Mouse (Mus musculus) CD4-positive, CD25-positive, alpha-beta regulatory T cell, adult 2 months (primary cell): Measurements from ENCODE around the gene Nps.
"Not testable (repeated sequence)": the region's sequence is repeated elsewhere in the genome, so short reads cannot be mapped to it uniquely, and the experiment has no call there.

Source experiments
- DNase-seq: peaks from one replicate; pipeline ENCODE4 v3.0.0-alpha.2; 2012; ENCODE audit warnings: low read depth, low spot score

Gene Nps

DNA sequence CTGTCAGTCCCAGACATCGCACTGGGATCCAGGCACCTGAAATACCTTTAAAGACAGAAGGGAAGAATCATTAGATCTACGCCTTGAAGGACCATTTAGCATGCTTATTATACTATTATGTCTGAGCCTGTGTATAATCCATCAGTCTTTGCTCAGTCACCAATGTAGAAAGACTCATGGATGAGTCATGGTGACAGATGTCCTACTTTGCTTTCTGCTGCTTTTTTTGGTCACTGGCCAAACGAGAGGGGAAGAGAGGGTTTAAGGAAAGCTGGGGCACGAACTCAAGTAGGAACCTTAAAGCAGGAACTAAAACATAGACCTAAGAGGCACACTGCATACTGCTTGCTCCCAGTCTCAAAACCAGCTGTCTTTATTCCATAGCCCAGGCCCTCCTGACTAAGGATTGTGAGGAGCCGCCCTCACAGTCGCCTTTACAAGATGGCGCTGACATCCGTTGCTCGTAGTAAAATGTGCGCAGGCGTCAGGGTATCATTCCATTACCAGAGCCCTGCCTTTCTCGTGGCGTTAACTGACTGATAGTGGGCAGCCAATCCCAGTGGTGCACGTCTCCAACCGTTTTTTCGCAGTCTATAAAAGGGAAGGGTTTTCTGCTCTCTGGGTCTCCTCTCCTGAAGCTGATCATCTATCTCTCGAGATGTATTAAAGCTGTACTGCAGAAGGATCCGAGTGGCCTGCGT, at the start of gene Nps:
Nps (plus strand) TSS at position 651 of the 701 bp plus-strand sequence.
- DNase-seq, result not testable (repeated sequence)

DNA sequence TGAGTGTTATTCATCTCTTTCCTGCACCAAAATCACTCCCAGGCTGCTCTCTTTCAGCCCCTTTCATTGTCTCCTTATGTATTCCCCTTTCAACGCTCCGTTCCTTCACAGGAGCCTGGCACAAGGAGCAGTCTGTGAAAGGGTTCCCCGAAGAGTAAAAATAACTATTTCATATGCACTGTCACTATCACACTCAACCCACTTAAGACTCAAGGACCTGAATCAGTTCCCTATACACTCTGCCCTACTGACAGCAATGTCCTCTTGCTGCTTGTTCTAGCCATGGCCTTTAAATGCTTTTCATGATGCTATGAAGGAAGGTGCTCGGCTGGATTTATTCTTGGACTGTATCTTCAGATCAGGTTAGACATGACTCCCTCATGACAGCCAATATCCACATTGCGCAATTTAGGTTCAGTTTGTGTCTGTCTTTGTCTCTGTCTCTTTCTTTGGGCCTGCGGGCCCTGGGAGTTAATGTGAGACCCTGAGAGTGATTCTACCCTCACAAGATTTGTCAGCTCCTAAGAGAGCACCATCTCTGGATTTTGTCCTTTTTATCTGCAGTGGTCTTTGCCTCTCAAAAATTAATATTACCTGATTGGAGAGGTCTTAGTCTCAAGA, 49.4 kb upstream of the Nps start:
- DNase-seq, result no peak

DNA sequence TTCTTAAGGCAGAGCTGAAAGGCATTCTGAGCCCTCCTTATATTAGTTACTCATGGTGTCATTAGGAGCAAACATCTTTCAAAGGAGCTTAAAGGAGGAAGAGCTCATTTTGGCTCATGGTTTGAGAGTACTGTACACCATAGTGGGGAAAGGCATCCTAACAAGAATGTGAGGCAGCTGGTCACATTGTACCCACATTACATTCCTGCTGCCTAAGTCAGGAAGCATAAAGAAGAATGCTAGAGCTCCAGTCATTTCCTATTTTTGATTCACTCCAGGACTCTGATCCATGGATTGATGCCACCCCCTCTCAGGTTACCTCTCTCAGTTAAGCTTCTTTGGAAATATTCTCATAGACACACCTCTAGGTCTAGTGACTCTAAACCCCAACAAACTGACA, 48.2 kb upstream of the Nps start:
- DNase-seq, result no peak

DNA sequence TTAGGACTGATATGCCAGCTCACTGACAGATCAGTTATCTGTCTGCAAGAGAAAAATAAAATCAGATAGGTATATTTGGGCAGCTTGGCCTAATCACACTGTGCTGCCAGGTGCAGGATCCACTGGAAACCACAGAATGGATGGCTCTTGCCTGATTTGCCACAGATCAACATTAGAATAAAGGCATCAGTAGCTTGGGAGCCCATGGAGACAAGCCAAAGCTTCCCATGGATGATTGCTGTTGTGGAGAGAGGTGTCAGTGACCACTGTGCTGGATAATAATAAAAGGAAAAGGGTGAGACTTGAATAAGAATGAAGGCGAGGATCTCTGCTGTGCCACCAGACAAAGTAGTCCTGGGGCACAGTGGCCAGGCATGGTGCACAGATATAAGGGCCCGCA, 47.7 kb upstream of the Nps start:
- no peak for DNase-seq

DNA sequence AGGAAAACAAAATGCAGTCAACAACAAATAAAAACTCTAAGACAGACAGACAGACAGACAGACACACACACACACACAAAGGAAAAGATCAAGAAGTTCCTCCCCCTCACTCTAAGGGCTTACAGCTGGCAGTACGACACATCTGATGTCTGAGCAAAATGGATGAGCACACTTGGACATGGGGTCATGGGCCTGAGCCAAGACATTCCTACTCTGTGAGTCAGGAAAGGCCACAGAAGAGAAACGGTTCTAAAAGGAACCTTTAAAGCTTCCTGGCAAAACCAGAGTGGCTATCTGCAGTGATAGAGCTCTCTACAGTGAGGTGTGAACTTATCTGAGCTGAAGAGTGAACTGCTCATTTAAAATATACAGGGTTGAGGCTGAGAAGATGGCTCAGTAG, 46.0 kb upstream of the Nps start:
- DNase-seq, result no peak

DNA sequence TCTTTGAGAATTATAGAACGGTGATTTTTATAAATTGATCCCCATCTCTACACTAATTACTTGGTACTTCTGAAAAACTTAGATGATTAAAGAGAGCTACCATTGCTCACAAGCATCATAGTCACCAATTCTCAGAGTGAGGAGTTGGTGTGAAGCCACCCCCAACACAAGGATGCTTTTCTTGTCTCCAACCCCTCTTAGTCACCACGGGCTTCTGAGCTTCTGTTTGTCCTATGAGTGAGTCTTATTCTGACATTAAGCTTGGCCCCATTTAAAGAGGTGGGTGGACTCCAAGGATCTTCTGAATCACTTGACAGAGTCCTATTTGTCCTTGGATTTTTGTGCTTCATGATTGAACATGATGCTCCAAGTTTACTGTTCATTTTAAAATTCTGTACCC, 37.0 kb upstream of the Nps start:
- DNase-seq, result no peak

DNA sequence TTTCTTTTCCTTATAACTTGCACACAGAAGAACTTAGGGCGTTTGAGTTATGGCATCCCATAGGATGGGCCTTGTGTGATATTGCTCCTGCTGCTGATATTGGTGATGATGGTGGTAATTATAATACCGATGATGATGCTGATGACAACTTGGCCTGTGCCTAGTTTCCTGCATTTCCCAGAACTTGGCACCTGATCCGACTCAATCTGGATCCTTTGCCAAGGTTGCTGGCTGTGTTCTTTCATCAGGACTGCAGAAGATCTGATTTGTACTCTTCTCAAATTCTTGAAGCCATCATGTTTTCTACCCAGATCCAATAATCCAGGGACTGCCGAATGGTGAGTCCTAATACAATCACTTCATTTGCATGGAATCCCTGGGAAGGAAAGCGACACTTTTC, 32.5 kb upstream of the Nps start:
- no peak for DNase-seq

DNA sequence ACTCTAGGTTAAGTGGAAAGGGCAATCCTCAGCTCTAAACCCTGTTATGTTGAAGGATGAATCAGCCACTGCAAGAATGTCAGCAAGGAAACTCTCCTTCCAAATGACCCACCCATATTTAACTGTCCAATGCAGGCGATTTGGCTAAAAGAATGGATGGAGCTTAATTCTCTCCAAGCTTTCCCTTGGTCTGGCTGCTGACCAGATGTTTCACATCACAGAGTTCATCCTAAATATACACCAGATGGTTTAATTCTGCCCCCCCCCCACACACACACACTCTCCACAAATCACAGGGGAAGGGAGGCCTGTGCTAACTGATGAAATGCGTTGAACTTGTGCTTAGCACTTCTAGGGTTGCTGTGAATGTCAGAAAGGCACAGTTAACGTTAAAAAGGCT, 21.4 kb upstream of the Nps start:
- DNase-seq, result no peak

DNA sequence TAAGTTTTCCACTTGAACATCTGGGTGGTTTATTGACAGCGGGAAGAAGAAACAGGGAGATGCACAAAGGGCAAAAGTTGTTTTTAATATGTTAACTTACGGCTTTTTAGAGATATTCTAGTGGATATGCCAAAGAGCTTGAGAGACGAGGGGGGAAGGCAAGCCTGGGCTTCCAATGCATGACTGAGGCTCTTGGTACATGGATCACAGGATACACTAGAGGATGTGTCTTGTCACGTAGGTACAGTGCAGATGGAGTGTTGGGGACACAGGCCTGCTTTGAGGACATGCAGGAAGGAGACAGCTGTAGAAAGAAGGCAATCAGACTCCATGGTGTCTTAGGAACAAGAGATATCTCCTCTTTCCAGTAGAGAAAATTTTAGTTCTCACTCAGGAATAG, 19.1 kb upstream of the Nps start:
- DNase-seq, result no peak

DNA sequence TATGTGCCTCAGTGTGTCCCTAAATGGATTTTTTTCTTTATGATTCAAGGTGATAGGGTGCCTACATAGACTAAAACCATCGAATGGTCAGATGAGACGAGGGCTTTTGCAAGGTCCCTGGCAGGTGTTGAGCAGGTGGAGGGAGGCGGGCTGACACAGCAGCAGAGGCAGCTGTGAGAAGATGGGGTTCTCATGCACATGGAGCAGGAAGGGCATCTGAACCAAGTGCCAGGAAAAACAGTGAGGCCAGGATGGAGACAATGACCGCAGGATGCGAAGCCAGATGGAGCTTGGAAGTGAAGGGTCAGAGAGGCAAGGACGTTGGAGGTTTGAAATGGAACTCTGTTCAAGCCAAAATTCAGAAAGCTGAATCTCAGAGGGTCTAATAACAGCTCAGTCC, 18.5 kb upstream of the Nps start:
- no peak for DNase-seq

DNA sequence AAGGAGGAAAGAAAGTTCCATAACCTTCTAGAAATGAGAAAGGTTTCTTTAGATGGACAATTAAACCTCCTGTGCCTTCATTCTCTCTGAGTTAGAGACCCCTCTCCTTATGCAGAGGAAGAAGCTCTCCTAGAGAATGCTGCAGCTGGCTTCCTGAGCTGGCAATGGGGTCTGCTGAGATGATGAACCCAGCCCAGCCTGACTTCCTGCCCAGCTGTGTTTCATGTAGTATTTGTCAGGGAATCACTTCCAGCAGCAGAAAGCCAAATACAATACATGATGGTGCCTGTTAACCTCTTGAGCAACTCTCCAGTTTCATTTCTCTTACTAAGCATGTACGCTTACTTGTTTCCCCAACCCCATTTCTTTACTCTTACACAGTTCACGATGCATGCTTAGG, 17.9 kb upstream of the Nps start:
- DNase-seq, result no peak

DNA sequence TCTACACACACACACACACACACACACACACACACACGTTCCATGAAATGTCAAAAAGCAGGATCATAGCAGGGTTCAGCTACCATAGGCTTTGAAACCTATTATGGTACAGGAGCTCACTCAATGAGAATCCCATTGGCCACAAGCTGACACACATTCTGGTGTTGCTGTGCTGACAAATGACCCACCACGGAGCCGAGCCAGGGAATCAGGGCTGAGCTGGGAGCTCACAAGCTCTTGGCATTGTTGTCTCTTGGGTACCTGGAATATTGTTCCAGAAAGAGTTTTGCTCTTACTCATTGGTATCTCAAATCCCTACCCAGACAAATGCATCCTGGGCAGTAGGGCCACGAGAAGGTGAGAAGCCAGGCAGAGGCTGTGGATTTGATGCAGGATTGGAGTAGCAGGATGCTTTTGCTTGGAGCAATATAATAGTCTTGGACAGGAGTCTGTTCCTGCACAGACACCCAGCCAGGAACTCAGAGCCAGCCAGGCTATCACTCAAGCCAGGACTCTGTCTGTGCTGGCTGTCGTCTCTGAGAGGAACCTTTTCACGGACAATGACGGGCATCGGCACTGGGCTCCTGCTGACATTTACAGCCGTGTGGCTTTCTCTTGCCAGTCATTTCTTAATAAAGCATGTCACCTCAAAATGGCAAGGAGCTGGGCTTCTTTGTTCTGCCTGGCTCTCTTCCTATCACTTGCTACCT, 14.2 kb upstream of the Nps start:
- DNase-seq, result no peak

DNA sequence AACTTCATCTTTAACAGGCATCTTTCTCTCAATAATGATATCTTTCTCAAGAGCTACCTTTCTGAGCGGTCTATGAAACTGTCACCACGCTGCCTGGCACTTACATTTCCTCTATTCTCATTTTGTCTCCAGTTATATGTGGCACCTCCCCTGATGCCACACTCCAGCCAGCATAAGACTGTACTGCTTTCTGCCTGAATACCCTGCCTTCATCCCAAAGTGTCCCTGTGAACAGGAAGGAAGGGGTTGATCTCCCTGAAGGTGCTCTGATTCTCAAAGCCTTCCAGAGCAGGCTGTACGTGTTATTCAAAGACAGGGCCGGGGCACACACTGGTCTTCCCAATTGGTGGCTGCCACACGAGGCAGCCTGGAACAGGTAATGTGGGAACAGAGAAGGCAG, 12.1 kb upstream of the Nps start:
- no peak for DNase-seq

DNA sequence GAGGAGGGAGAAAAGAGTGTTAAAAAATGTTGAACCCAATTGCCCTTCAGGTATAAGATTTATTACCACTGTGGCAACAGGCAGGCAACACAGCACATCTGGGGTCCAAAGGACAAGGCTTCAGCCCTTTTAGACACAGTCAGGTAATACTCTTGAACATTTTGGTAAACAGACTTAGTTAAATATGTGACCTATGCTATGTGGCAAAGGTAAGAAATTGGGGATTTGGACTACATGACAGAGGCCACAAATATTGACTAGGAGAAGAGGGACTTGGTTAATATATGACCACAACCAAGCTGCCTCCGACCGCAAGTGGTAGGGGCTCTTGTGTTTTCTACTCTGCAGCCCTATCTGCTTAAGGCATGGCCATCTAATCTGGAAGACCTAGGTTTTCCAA, 5.3 kb upstream of the Nps start:
- no peak for DNase-seq

DNA sequence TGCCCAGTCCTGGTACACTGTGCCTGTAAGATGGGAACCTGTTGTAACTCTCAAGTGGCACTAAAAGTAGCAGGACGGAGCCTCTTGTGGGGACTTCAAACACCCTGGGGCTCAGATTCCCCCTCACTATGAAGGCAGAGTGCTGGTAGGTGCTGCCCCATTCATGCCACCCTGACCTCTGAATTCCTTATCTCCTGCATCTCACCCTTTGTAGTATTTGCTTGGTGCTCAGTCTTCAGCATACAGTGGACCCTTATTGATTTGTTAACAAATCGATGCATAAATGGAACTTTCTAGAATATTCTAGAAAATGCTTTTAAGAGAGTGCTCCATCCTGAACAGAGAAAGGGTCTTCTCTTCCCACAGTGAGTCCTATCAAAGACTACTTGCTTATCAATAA, 4.1 kb upstream of the Nps start:
- DNase-seq, result no peak

DNA sequence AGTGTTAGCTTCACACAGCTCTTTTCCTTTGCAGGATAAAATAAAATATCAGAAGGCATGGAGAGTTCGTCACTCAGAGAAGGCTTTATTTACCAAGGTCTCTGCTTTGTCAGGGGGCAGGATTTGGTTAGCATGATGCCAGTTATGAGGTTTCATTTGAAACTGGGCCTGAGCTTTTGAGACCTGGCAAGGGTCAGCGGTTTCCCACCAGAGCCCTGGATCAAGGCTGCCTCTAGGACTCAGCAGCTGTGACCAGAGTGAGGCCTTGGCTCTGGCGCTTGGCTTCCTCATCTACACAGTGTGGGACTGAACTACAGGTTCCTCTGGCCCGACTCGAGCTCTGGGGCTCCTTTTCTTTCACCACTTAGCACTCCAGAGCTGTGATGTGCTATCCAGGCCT, 12.5 kb downstream of the Nps start:
- no peak for DNase-seq

DNA sequence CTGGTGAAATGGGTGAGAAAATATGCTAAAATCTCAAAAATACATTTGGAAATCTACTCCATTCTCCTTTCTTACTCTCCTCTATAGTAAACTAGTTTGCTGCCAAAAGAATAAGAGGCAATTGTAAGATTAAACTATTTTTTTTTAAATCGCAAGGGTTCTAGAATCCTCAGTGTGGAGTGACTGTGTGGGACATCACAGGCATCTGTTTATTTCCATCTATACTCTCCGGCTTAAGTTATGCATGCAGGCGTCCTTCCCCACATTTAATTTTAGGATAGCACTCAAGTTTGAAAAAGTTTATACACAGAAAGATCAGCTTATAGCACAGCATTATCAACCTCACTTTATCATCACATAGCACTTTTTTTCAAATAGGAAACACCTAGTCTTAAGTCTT, 24.7 kb downstream of the Nps start:
- no peak for DNase-seq

DNA sequence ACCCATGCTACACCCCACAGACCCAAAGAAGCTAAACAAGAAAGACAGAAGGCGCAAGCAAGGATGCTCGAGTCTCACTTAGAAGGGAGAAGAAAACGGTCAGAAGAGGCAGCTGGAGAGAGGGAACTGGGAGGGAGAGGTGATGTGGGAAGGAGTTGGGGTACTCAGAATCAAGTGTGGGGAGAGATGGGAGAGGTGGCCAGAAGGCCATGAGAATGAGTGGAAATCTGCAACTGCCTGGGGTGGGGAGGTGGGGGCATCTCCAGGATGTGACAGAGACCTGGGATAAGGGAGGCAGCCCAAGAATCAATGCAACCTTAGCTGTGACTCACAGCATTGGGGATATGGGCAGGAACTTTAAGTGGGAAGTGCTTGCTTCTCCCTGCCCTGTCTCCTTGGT, 31.5 kb downstream of the Nps start:
- DNase-seq, result no peak

DNA sequence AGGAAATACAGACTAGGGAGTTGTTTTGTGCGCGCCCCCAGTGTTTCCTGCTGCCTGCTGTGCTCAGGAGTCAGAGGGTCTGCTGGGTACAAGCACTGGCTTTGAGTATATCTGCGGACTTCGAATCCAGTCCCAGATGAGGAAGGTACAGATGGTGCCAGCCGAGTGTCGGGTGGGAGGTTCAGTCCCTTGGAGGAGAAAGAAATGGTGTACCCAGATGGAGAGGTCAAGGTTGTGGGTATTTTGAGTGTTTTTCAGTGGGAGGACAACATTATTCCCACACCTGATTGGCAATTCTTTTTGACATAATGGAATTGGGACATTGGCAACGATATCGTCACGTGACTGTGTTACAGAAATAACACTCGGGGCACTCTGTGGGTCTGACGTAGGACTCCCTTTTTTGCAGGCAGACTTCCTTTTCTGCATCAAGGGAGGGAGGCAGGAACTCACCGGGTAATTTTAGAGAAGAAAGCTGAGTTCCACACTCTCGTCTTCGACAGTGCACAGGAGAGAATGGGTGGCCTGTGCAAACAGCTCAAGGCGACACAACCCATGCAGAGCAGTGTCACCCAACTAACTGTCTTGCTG, 33.2 kb downstream of the Nps start:
- no peak for DNase-seq

DNA sequence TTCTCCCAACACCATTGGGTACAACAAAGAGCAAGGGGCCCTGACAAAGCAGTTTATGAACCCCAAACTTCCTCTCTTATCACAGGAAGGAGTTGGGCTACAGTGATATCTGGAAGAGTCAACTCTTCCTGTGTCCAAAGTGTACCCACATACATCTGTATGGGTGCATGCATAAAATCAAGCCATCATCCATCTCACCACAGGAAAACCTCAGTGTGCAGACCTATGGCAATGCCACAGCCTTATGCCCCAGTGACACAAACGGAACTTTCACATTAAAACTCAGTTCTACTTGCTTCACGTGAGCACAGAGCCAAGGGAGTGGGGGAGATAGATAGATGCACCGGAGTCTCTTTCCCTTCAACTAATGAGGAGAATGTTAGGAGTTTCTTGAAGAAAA, 36.0 kb downstream of the Nps start:
- DNase-seq, result no peak

DNA sequence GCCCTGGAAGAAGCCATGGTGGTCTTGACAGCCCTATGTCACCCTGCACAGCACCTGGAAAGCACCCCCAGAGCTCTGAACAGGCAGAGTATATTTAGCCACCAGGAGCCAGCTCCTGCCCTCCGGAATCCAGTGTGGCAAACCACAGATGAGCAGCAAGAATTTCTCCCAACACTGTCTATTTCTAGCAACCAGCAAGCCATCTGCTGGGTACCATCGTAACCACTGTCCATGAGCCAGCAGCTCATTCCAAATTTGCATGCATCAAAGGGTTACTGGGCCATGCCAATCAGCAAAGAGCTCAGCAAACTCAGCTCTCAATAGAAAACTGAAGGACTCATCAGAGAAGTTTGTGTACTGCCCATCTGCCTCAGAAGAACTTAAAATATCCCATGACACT, 46.0 kb downstream of the Nps start:
- no peak for DNase-seq
